35 mouse cellular contexts compared by ENCODE assay signal in genomic region chr13:32969641-32970040, GRCm38 (mm10). TPM values are rescaled to one million over a fixed set of nuclear protein-coding genes. Genes with fewer than 3 reads are reported as not detected.
A peak's percentile ranks its signal among the peaks of the same experiment; 100 is the strongest.
DNase-seq lines count a peak whose midpoint lies in the region; ATAC-seq and TF ChIP-seq lines count a peak whose summit lies in the region.
"Had no signal": no experiment of that assay in that cellular context is flagged by ENCODE, and none has a peak within 500 bp of the region (broad histone marks: within the 10 kb centered on the region; RNA-seq: fewer than 3 reads in every experiment).

No protein-coding gene starts in this region.

- no peak for TF ChIP-seq CTCF in kidney, adult 2 months (conservative IDR thresholded peaks at IDR 0.05; ENCODE audit: insufficient read depth, insufficient read length, low read depth, low read length)
- no peak for TF ChIP-seq CTCF in forebrain, postnatal 0 days (IDR thresholded peaks at IDR 0.05; ENCODE audit: low read depth)

- H3K4me1 ChIP-seq in kidney, adult 2 months (ENCODE audit: control insufficient read depth, insufficient read depth, low read length), result no peaks in the 10 kb centered on the region
- H3K4me1 ChIP-seq in kidney, embryonic 16.5 days (ENCODE audit: insufficient read depth, low read length), result peaks cover 5% of the 10 kb centered on the region
- H3K4me1 ChIP-seq in erythroblast, embryonic 14.5 days (ENCODE audit: control insufficient read depth), result peaks cover 82% of the 10 kb centered on the region
- peaks cover 74% of the 10 kb centered on the region for H3K4me1 ChIP-seq in liver, embryonic 13.5 days (replicated peaks)
- no peaks in the 10 kb centered on the region for H3K4me1 ChIP-seq in forebrain, postnatal 0 days (ENCODE audit: insufficient read depth)
- H3K4me1 ChIP-seq: forebrain, embryonic 12.5 days; hindbrain, embryonic 13.5 days had no signal

- no peak overlapping the region for H3K27ac ChIP-seq in kidney, adult 2 months (ENCODE audit: insufficient read depth, low read depth, low read length)
- no peak overlapping the region for H3K27ac ChIP-seq in kidney, embryonic 16.5 days (ENCODE audit: low read length)
- peak overlapping the region; percentile 98 for H3K27ac ChIP-seq in liver, embryonic 13.5 days
- no peak overlapping the region for H3K27ac ChIP-seq in forebrain, postnatal 0 days (ENCODE audit: low read depth, low read length)
- H3K27ac ChIP-seq: embryonic facial prominence, embryonic 10.5 days; embryonic facial prominence, embryonic 15.5 days; forebrain, embryonic 12.5 days; heart, embryonic 10.5 days; heart, embryonic 15.5 days; hindbrain, embryonic 13.5 days; kidney, embryonic 15.5 days; limb, embryonic 10.5 days; limb, embryonic 15.5 days; macrophage; midbrain, embryonic 13.5 days; neural tube, embryonic 13.5 days; stomach, embryonic 15.5 days had no signal

- no peaks in the 10 kb centered on the region for H3K36me3 ChIP-seq in kidney, adult 2 months (ENCODE audit: control insufficient read depth, insufficient read depth, low read length)
- no peaks in the 10 kb centered on the region for H3K36me3 ChIP-seq in kidney, embryonic 16.5 days (ENCODE audit: insufficient read depth, low read length)
- peaks cover 38% of the 10 kb centered on the region for H3K36me3 ChIP-seq in erythroblast, embryonic 14.5 days (ENCODE audit: control insufficient read depth)
- 0 out of 2 replicates have a peak, but pooled peaks cover 3% of the 10 kb centered on the region for H3K36me3 ChIP-seq in liver, embryonic 13.5 days
- H3K36me3 ChIP-seq in forebrain, postnatal 0 days (ENCODE audit: insufficient read depth), result no peaks in the 10 kb centered on the region
- H3K36me3 ChIP-seq: embryonic facial prominence, embryonic 10.5 days; embryonic facial prominence, embryonic 15.5 days; forebrain, embryonic 12.5 days; G1E; hindbrain, embryonic 13.5 days; kidney, embryonic 15.5 days; limb, embryonic 10.5 days; limb, embryonic 15.5 days; midbrain, embryonic 13.5 days; neural tube, embryonic 13.5 days; stomach, embryonic 15.5 days had no signal

- 96% methylated on average over 1 of the region's 1 CpGs for WGBS in kidney, adult 2 months
- 90% methylated on average over 1 of the region's 1 CpGs for WGBS in kidney, embryonic 16.5 days
- WGBS in liver, embryonic 13.5 days (ENCODE audit: insufficient replicate concordance), result 65% methylated on average over 1 of the region's 1 CpGs
- 71% methylated on average over 1 of the region's 1 CpGs for WGBS in forebrain, postnatal 0 days

- TF ChIP-seq POLR2A in kidney, adult 2 months (IDR thresholded peaks at IDR 0.05; ENCODE audit: low read depth, low read length), result no peak

- H3K4me2 ChIP-seq in kidney, embryonic 16.5 days (replicated peaks; ENCODE audit: low read depth, low read length), result no peak overlapping the region
- H3K4me2 ChIP-seq in liver, embryonic 13.5 days, result peak overlapping the region; percentile 81
- no peak overlapping the region for H3K4me2 ChIP-seq in forebrain, postnatal 0 days (ENCODE audit: low read depth)
- H3K4me2 ChIP-seq: embryonic facial prominence, embryonic 15.5 days; forebrain, embryonic 12.5 days; heart, embryonic 15.5 days; hindbrain, embryonic 13.5 days; kidney, embryonic 15.5 days; limb, embryonic 15.5 days; midbrain, embryonic 13.5 days; neural tube, embryonic 13.5 days; stomach, embryonic 15.5 days had no signal

- no peak overlapping the region for H3K4me3 ChIP-seq in kidney, adult 2 months (ENCODE audit: insufficient read depth, low read depth, low read length)
- H3K4me3 ChIP-seq in kidney, embryonic 16.5 days (ENCODE audit: low read length), result no peak overlapping the region
- peak overlapping the region; percentile 65 for H3K4me3 ChIP-seq in erythroblast, embryonic 14.5 days (replicated peaks)
- peak overlapping the region; percentile 61 for H3K4me3 ChIP-seq in liver, embryonic 13.5 days (replicated peaks)
- no peak overlapping the region for H3K4me3 ChIP-seq in forebrain, postnatal 0 days (ENCODE audit: low read depth, low read length)
- H3K4me3 ChIP-seq: embryonic facial prominence, embryonic 10.5 days; embryonic facial prominence, embryonic 15.5 days; forebrain, embryonic 12.5 days; heart, embryonic 10.5 days; heart, embryonic 15.5 days; hindbrain, embryonic 13.5 days; kidney, embryonic 15.5 days; limb, embryonic 10.5 days; limb, embryonic 15.5 days; midbrain, embryonic 13.5 days; neural tube, embryonic 13.5 days; stomach, embryonic 15.5 days had no signal

- no peak overlapping the region for H3K9ac ChIP-seq in kidney, embryonic 16.5 days (replicated peaks; ENCODE audit: low read length)
- H3K9ac ChIP-seq in liver, embryonic 13.5 days, result peak overlapping the region; percentile 88
- no peak overlapping the region for H3K9ac ChIP-seq in forebrain, postnatal 0 days
- H3K9ac ChIP-seq: embryonic facial prominence, embryonic 15.5 days; forebrain, embryonic 12.5 days; heart, embryonic 15.5 days; hindbrain, embryonic 13.5 days; kidney, embryonic 15.5 days; limb, embryonic 15.5 days; midbrain, embryonic 13.5 days; neural tube, embryonic 13.5 days; stomach, embryonic 15.5 days had no signal

- DNase-seq in kidney, adult 2 months, result peak; percentile 23
- peak; percentile 37 for DNase-seq in 3T3-L1 (ENCODE audit: low read depth, low spot score)
- DNase-seq in liver, embryonic 13.5 days, result no peak
- no peak for DNase-seq in embryo, embryonic 9.5 days (ENCODE audit: extremely low spot score)
- no peak for DNase-seq in forebrain, postnatal 0 days
- DNase-seq: adrenal gland, postnatal 25 days; cerebellum, adult 2 months; cerebellum, postnatal 14 days; gastrocnemius, postnatal 14 days; kidney, postnatal 4 days; right cerebral cortex, postnatal 25 days; thymus, postnatal 14 days had no signal

- H3K27me3 ChIP-seq in kidney, adult 2 months (replicated peaks; ENCODE audit: control insufficient read depth, insufficient read depth, low read length), result no peaks in the 10 kb centered on the region
- no peaks in the 10 kb centered on the region for H3K27me3 ChIP-seq in kidney, embryonic 16.5 days (ENCODE audit: insufficient read depth, low read length)
- H3K27me3 ChIP-seq in erythroblast, embryonic 14.5 days (ENCODE audit: control insufficient read depth), result no peaks in the 10 kb centered on the region
- H3K27me3 ChIP-seq in liver, embryonic 13.5 days, result no peaks in the 10 kb centered on the region
- H3K27me3 ChIP-seq in forebrain, postnatal 0 days (ENCODE audit: insufficient read depth, low read length), result no peaks in the 10 kb centered on the region
- H3K27me3 ChIP-seq: embryonic facial prominence, embryonic 15.5 days; forebrain, embryonic 12.5 days; heart, embryonic 15.5 days; hindbrain, embryonic 13.5 days; kidney, embryonic 15.5 days; limb, embryonic 15.5 days; midbrain, embryonic 13.5 days; neural tube, embryonic 13.5 days; Patski; stomach, embryonic 15.5 days had no signal

- no peak for ATAC-seq in kidney, embryonic 16.5 days (ENCODE audit: low FRiP score, low TSS enrichment)
- ATAC-seq in liver, embryonic 13.5 days (ENCODE audit: low read depth), result no peak
- ATAC-seq in cerebellum, adult (ENCODE audit: insufficient number of reproducible peaks, low FRiP score, low TSS enrichment), result no peak
- no peak for ATAC-seq in forebrain, postnatal 0 days
- ATAC-seq: intestine, postnatal 0 days; midbrain, embryonic 13.5 days; Patski had no signal

- no peaks in the 10 kb centered on the region for H3K9me3 ChIP-seq in kidney, embryonic 16.5 days (ENCODE audit: low read length)
- peaks cover 3% of the 10 kb centered on the region; the same call in 1 of the 2 replicates for H3K9me3 ChIP-seq in erythroblast, embryonic 14.5 days (ENCODE audit: control insufficient read depth, low read length)
- H3K9me3 ChIP-seq in liver, embryonic 13.5 days (replicated peaks), result no peaks in the 10 kb centered on the region
- H3K9me3 ChIP-seq in forebrain, postnatal 0 days (ENCODE audit: low read length), result no peaks in the 10 kb centered on the region
- H3K9me3 ChIP-seq: embryonic facial prominence, embryonic 10.5 days; embryonic facial prominence, embryonic 15.5 days; forebrain, embryonic 12.5 days; G1E; heart, embryonic 10.5 days; heart, embryonic 15.5 days; hindbrain, embryonic 13.5 days; kidney, embryonic 15.5 days; limb, embryonic 10.5 days; limb, embryonic 15.5 days; midbrain, embryonic 13.5 days; neural tube, embryonic 13.5 days; stomach, embryonic 15.5 days had no signal

RNA-seq across cellular contexts. Expression of gene Serpinb6b, which starts 4.6 kb away (rescaled TPM):
- 6.1 and 7.1 TPM in 2 replicates for polyA plus RNA-seq in kidney, adult 2 months (2012; rRNA removed)
- 6.4 and 7.0 TPM in 2 replicates for polyA plus RNA-seq in kidney, embryonic 16.5 days (2015; fragmentation: Nextera tagmentation; extraction: Ambion mirVana)
- polyA plus RNA-seq in erythroblast, embryonic 14.5 days (2012), result 0.07 and 0.09 TPM in 2 replicates
- 5.5 and 5.8 TPM in 2 replicates for polyA plus RNA-seq in liver, embryonic 13.5 days (2015; fragmentation: Nextera tagmentation; extraction: Ambion mirVana)
- total RNA-seq in forebrain, postnatal 0 days (2014; rRNA removed), result 4.2 and 5.5 TPM in 2 replicates
- 2.6 and 2.8 TPM in 2 replicates for polyA plus RNA-seq in forebrain, postnatal 0 days (2015; fragmentation: Nextera tagmentation; extraction: Ambion mirVana)
- polyA plus RNA-seq: G1E had no signal

RNA-seq across cellular contexts. Expression of gene Serpinb9, which starts 33.4 kb away (rescaled TPM):
- polyA plus RNA-seq in kidney, adult 2 months (2012; rRNA removed), result 9.7 and 14.2 TPM in 2 replicates
- polyA plus RNA-seq in kidney, embryonic 16.5 days (2015; fragmentation: Nextera tagmentation; extraction: Ambion mirVana), result 11.4 TPM in 2 replicates
- 0.01 TPM in 1 of 2 replicates, not detected in the other for polyA plus RNA-seq in erythroblast, embryonic 14.5 days (2012)
- polyA plus RNA-seq in liver, embryonic 13.5 days (2015; fragmentation: Nextera tagmentation; extraction: Ambion mirVana), result 2.1 and 2.2 TPM in 2 replicates
- total RNA-seq in forebrain, postnatal 0 days (2014; rRNA removed), result 2.0 and 3.1 TPM in 2 replicates
- 2.2 and 2.3 TPM in 2 replicates for polyA plus RNA-seq in forebrain, postnatal 0 days (2015; fragmentation: Nextera tagmentation; extraction: Ambion mirVana)

RNA-seq across cellular contexts. Expression of gene Serpinb9b, which starts 57.6 kb away (rescaled TPM):
- polyA plus RNA-seq in kidney, adult 2 months (2012; rRNA removed), result 0.03 and 0.08 TPM in 2 replicates
- 0.09 TPM in 1 of 2 replicates, not detected in the other for polyA plus RNA-seq in kidney, embryonic 16.5 days (2015; fragmentation: Nextera tagmentation; extraction: Ambion mirVana)
- polyA plus RNA-seq in erythroblast, embryonic 14.5 days (2012), result not detected in 2 replicates
- 0.10 TPM in 1 of 2 replicates, not detected in the other for polyA plus RNA-seq in liver, embryonic 13.5 days (2015; fragmentation: Nextera tagmentation; extraction: Ambion mirVana)
- 0.24 TPM in 1 of 2 replicates, not detected in the other for total RNA-seq in forebrain, postnatal 0 days (2014; rRNA removed)
- polyA plus RNA-seq in forebrain, postnatal 0 days (2015; fragmentation: Nextera tagmentation; extraction: Ambion mirVana), result 0.11 and 0.18 TPM in 2 replicates
- total RNA-seq: adrenal gland, postnatal 25 days; gastrocnemius, postnatal 14 days; granulocyte monocyte progenitor cell, adult 5-6 weeks; layer of hippocampus, adult 8-10 months; layer of hippocampus, postnatal 25 days; megakaryocyte-erythroid progenitor cell, adult 5-6 weeks had no signal
- polyA plus RNA-seq: embryonic facial prominence, embryonic 10.5 days; G1E; limb, embryonic 10.5 days; stomach, embryonic 15.5 days had no signal

Comparison
In these comparisons a context has a peak if more than half of its experiments do, and no peak if none do; other contexts are left out.
1. DNase-seq: peak in kidney, adult 2 months (single experiment) and 3T3-L1 (single experiment); none in liver, embryonic 13.5 days (single experiment), embryo, embryonic 9.5 days (single experiment) and forebrain, postnatal 0 days (single experiment).
2. H3K4me3 ChIP-seq: peak in erythroblast, embryonic 14.5 days (single experiment) and liver, embryonic 13.5 days (single experiment); none in kidney, adult 2 months (single experiment), kidney, embryonic 16.5 days (single experiment) and forebrain, postnatal 0 days (single experiment).